Mouse (Mus musculus): Measurements from ENCODE around the gene H1f0.

DNA sequence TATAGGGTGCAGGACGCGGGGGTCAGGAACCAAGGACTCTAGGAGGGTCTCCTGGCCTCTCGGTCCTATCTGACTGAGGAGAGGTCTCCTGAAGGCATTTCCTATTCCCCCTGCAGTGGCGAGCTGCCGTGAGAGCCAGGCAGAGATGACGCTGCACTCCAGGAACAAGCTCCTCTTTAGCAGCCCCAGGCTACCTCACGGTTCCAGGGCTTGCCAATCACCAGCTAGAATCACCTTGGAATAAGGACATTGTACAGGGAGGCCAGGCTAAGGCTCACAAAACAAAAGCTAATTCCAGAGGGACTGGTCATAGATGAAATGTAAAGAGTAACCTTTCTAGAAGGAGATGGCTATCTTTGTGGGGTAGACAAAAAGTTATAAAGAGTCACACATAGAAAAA is 28.4 kb downstream of the H1f0 start:
- TF ChIP-seq CTCF (IDR thresholded peaks at IDR 0.05; ENCODE audit: borderline replicate concordance, insufficient read depth, low read depth, low read length) = no peak
- TF ChIP-seq POLR2A (IDR thresholded peaks at IDR 0.05; ENCODE audit: borderline replicate concordance, insufficient read depth, low read length) = no peak

Data from cerebellum, adult 2 months (tissue).